Mouse (Mus musculus): ENCODE measurements at regions not wholly inside any gene's neighbourhood (a gene's known extent, or its start where the extent isn't known, plus 50 kb on each side); places are given as distances from the start of the nearest gene placed in this dataset.

GRCm38 (mm10) chr4:45713046-45713706 is 85.6 kb upstream of the Aldh1b1 start:
- Histone ChIP-seq H3K79me3 (ENCODE audit: low read depth) (no peaks in the 10 kb centered on the region), H3K27me3 (ENCODE audit: control insufficient read depth, insufficient read depth, insufficient read length) (peaks cover 14% of the 10 kb centered on the region), H3ac (ENCODE audit: control insufficient read depth, insufficient read length, low read depth) (no peak overlapping the region), H3K4me3 (ENCODE audit: insufficient read depth, poor library complexity, severe bottlenecking) (no peak overlapping the region), H3K36me3 (ENCODE audit: control insufficient read depth, insufficient read depth) (no peaks in the 10 kb centered on the region), H3K79me2 (ENCODE audit: control insufficient read depth, insufficient read depth) (no peaks in the 10 kb centered on the region)
- TF ChIP-seq MYOD1 (IDR thresholded peaks at IDR 0.05; ENCODE audit: control insufficient read depth, insufficient read length, low read depth), result no peak
- no peak for TF ChIP-seq MYOG (IDR thresholded peaks at IDR 0.05; ENCODE audit: control insufficient read depth, extremely low read depth, insufficient read length)
- TF ChIP-seq CTCF (IDR thresholded peaks at IDR 0.05; ENCODE audit: control insufficient read depth, insufficient read depth, insufficient read length), result no peak
- no peak for TF ChIP-seq CEBPB (IDR thresholded peaks at IDR 0.05; ENCODE audit: low read depth)
- TF ChIP-seq FOSL1 (IDR thresholded peaks at IDR 0.05; ENCODE audit: insufficient read depth, low read length, poor library complexity, severe bottlenecking), result no peak
- TF ChIP-seq MAX (IDR thresholded peaks at IDR 0.05), result no peak
- no peak for TF ChIP-seq USF1 (IDR thresholded peaks at IDR 0.05; ENCODE audit: low read depth)

GRCm38 (mm10) chr4:45703997-45704396 is 94.8 kb upstream of the Aldh1b1 start:
- Histone ChIP-seq H3K4me3 (ENCODE audit: insufficient read depth, poor library complexity, severe bottlenecking) (no peak overlapping the region), H3K27me3 (ENCODE audit: control insufficient read depth, insufficient read depth, insufficient read length) (peaks cover 28% of the 10 kb centered on the region), H3K79me2 (ENCODE audit: control insufficient read depth, insufficient read depth) (no peaks in the 10 kb centered on the region), H3K79me3 (ENCODE audit: low read depth) (no peaks in the 10 kb centered on the region), H3ac (ENCODE audit: control insufficient read depth, insufficient read length, low read depth) (no peak overlapping the region), H3K36me3 (ENCODE audit: control insufficient read depth, insufficient read depth) (no peaks in the 10 kb centered on the region)
- TF ChIP-seq MYOG (IDR thresholded peaks at IDR 0.05; ENCODE audit: control insufficient read depth, extremely low read depth, insufficient read length) (no peak), MAX (IDR thresholded peaks at IDR 0.05) (no peak), MYOD1 (IDR thresholded peaks at IDR 0.05; ENCODE audit: control insufficient read depth, insufficient read length, low read depth) (no peak), USF1 (IDR thresholded peaks at IDR 0.05; ENCODE audit: low read depth) (no peak), FOSL1 (IDR thresholded peaks at IDR 0.05; ENCODE audit: insufficient read depth, low read length, poor library complexity, severe bottlenecking) (no peak), CEBPB (IDR thresholded peaks at IDR 0.05; ENCODE audit: low read depth) (no peak), CTCF (IDR thresholded peaks at IDR 0.05; ENCODE audit: control insufficient read depth, insufficient read depth, insufficient read length) (no peak)

- Histone ChIP-seq H3K79me2 (ENCODE audit: control insufficient read depth, insufficient read depth) (no peaks in the 10 kb centered on the region), H3K36me3 (ENCODE audit: control insufficient read depth, insufficient read depth) (no peaks in the 10 kb centered on the region), H3K27me3 (ENCODE audit: control insufficient read depth, insufficient read depth, insufficient read length) (peaks cover 26% of the 10 kb centered on the region), H3K79me3 (ENCODE audit: low read depth) (no peaks in the 10 kb centered on the region), H3K4me3 (ENCODE audit: insufficient read depth, poor library complexity, severe bottlenecking) (no peak overlapping the region), H3ac (ENCODE audit: control insufficient read depth, insufficient read length, low read depth) (no peak overlapping the region)
- TF ChIP-seq MAX (IDR thresholded peaks at IDR 0.05), result no peak
- no peak for TF ChIP-seq CTCF (IDR thresholded peaks at IDR 0.05; ENCODE audit: control insufficient read depth, insufficient read depth, insufficient read length)
- no peak for TF ChIP-seq MYOG (IDR thresholded peaks at IDR 0.05; ENCODE audit: control insufficient read depth, extremely low read depth, insufficient read length)
- TF ChIP-seq USF1 (IDR thresholded peaks at IDR 0.05; ENCODE audit: low read depth), result no peak
- TF ChIP-seq MYOD1 (IDR thresholded peaks at IDR 0.05; ENCODE audit: control insufficient read depth, insufficient read length, low read depth), result no peak
- TF ChIP-seq CEBPB (IDR thresholded peaks at IDR 0.05; ENCODE audit: low read depth), result no peak
- TF ChIP-seq FOSL1 (IDR thresholded peaks at IDR 0.05; ENCODE audit: insufficient read depth, low read length, poor library complexity, severe bottlenecking), result no peak
Observed at GRCm38 (mm10) chr4:45699601-45700000, 99.2 kb upstream of the Aldh1b1 start.

- H3K27me3 ChIP-seq (ENCODE audit: control insufficient read depth, insufficient read depth, insufficient read length), result peaks cover 20% of the 10 kb centered on the region
- no peak overlapping the region for H3ac ChIP-seq (ENCODE audit: control insufficient read depth, insufficient read length, low read depth)
- no peaks in the 10 kb centered on the region for H3K79me3 ChIP-seq (ENCODE audit: low read depth)
- no peaks in the 10 kb centered on the region for H3K36me3 ChIP-seq (ENCODE audit: control insufficient read depth, insufficient read depth)
- H3K79me2 ChIP-seq (ENCODE audit: control insufficient read depth, insufficient read depth), result no peaks in the 10 kb centered on the region
- H3K4me3 ChIP-seq (ENCODE audit: insufficient read depth, poor library complexity, severe bottlenecking), result no peak overlapping the region
- TF ChIP-seq USF1 (IDR thresholded peaks at IDR 0.05; ENCODE audit: low read depth) (no peak), MAX (IDR thresholded peaks at IDR 0.05) (no peak)
Observed at GRCm38 (mm10) chr4:45695239-45695638, 103.6 kb upstream of the Aldh1b1 start.

DNA sequence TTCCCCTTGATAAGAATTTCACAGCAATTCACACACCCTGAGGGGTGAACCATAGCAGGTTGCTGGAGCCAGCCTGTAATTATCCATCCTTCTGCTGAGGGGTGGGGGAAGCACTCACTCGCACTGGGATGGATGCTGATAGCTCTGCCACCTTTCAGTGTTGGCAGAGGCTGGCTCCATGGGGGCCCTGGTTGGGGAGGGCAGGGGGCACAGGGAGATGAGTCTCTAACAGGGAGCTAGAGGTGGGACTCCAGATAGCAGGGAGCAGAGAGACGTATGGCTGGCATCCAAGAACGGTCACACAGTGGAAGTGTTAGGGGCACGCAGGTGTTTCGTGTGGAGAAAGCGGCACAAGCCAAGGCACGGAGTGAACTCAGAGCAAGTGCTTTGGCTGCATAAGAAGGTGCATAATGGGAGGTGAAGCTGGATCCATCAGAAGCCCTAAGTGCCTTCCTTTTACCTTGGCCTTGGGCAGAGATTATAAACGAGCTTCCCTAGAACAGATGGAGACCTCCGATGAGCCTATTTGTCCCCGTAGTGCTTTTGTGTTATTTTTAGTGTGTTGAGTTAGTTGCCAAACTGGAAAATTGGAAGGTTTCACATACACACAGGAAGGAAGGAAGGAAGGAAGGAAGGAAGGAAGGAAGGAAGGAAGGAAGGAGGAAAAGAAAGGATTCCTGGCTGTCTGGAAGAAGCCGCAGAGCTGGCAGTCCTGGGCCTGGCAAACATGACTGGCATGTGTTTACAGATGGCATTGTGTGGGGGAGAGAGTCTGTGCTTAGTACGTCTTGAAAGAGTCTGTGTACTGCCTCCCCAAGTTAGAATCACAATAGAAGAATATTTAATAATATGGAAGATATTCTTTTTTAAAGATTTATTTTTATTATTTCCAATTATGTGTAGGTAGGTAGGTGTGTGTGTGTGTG is 108.6 kb upstream of the Aldh1b1 start:
- no peak overlapping the region for H3K4me3 ChIP-seq (ENCODE audit: insufficient read depth, poor library complexity, severe bottlenecking)
- no peaks in the 10 kb centered on the region for H3K79me2 ChIP-seq (ENCODE audit: control insufficient read depth, insufficient read depth)
- H3K36me3 ChIP-seq (ENCODE audit: control insufficient read depth, insufficient read depth), result no peaks in the 10 kb centered on the region
- peaks cover 16% of the 10 kb centered on the region for H3K27me3 ChIP-seq (ENCODE audit: control insufficient read depth, insufficient read depth, insufficient read length)
- no peaks in the 10 kb centered on the region for H3K79me3 ChIP-seq (ENCODE audit: low read depth)
- H3ac ChIP-seq (ENCODE audit: control insufficient read depth, insufficient read length, low read depth), result no peak overlapping the region
- TF ChIP-seq USF1 (IDR thresholded peaks at IDR 0.05; ENCODE audit: low read depth), result no peak
- TF ChIP-seq CTCF (IDR thresholded peaks at IDR 0.05; ENCODE audit: control insufficient read depth, insufficient read depth, insufficient read length), result no peak
- no peak for TF ChIP-seq MYOG (IDR thresholded peaks at IDR 0.05; ENCODE audit: control insufficient read depth, extremely low read depth, insufficient read length)
- no peak for TF ChIP-seq FOSL1 (IDR thresholded peaks at IDR 0.05; ENCODE audit: insufficient read depth, low read length, poor library complexity, severe bottlenecking)
- TF ChIP-seq MAX (IDR thresholded peaks at IDR 0.05), result no peak
- no peak for TF ChIP-seq MYOD1 (IDR thresholded peaks at IDR 0.05; ENCODE audit: control insufficient read depth, insufficient read length, low read depth)
- TF ChIP-seq CEBPB (IDR thresholded peaks at IDR 0.05; ENCODE audit: low read depth), result no peak
